Mouse (Mus musculus) spleen, adult 2 months (tissue): ENCODE results near the gene Fa2h.

ENCODE experiments used
- CTCF ChIP-seq: fragments of 200-500 bp; IDR thresholded peaks from 2 replicates; pipeline ENCODE4 v1.5.1; 2011; ENCODE audit warnings: mild to moderate bottlenecking, inconsistent platforms; ENCODE audit not compliant: insufficient read depth, insufficient read length, insufficient replicate concordance; ENCODE audit errors: extremely low read depth
- POLR2A ChIP-seq: fragments of 200-500 bp; IDR thresholded peaks from 2 replicates; pipeline ENCODE4 v1.6.1; 2011; ENCODE audit warnings: low read depth, low read length, inconsistent platforms

DNA sequence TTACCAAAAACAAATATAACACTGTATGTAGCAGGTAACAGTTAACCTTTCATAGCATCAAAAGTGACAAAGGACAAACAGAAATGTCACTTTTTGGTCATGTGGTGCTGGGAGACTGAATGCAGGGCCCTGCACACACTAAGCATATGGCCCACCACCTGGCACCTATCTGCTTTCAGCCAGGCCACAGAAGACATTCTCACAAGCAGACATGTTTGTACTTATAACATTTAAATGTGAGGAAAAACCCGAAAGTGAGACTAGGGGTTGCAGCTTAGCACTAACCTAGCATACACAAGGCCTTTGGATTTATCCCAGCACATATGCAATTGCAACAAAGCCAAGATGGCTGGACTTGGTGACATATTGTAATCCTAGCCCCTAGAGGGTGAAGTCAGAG is 95.6 kb downstream of the Fa2h start:
- no peak for TF ChIP-seq POLR2A
- TF ChIP-seq CTCF = no peak
